Mouse (Mus musculus) macrophage (primary cell): ENCODE results near the gene Mrpl23. TPM values are rescaled to one million over a fixed set of nuclear protein-coding genes. Genes with fewer than 3 reads are reported as not detected.

Experiments
- H3K27ac ChIP-seq: fragments of 350-480 bp; formaldehyde crosslinking; 2 replicates; pipeline ENCODE4 v1.9.0; 2021
- H3K36me3 ChIP-seq: fragments of 350-480 bp; formaldehyde crosslinking; 2 replicates; pipeline ENCODE4 v1.9.0; 2021; ENCODE audit errors: inconsistent target
- H3K4me3 ChIP-seq: fragments of 350-480 bp; formaldehyde crosslinking; 2 replicates; pipeline ENCODE4 v1.9.0; 2021; ENCODE audit errors: inconsistent target
- H3K79me2 ChIP-seq: fragments of 350-480 bp; formaldehyde crosslinking; 2 replicates; pipeline ENCODE4 v1.9.0; 2021; ENCODE audit errors: inconsistent target
- WGBS: methylation state at CpG from one replicate; pipeline ENCODE4 v1.1.7; 2026; ENCODE audit warnings: inconsistent platforms; ENCODE audit not compliant: missing documents; 5-methylcytosine and 5-hydroxymethylcytosine counted together
- polyA plus RNA-seq: library from polyadenylated mRNA; stranded (reverse); fragments of 250-400 nt; gene quantifications from 3 replicates; pipeline ENCODE4 v1.2.4, GENCODE M21; 2018; ENCODE audit warnings: inconsistent platforms

Mrpl23 gene
- polyA plus RNA-seq, 1 experiment from 2014 or later, result 31.4 TPM

GRCm38 (mm10) chr7:142551691-142552090 lies 19.2 kb downstream of the Mrpl23 start:
- Histone ChIP-seq H3K4me3 (no peak overlapping the region), H3K79me2 (no peaks in the 10 kb centered on the region), H3K36me3 (no peaks in the 10 kb centered on the region), H3K27ac (no peak overlapping the region)
- 97% methylated on average over 5 of the region's 5 CpGs for WGBS

GRCm38 (mm10) chr7:142552591-142553416 lies 20.3 kb downstream of the Mrpl23 start:
- Histone ChIP-seq H3K79me2 (no peaks in the 10 kb centered on the region), H3K27ac (no peak overlapping the region), H3K36me3 (no peaks in the 10 kb centered on the region), H3K4me3 (no peak overlapping the region)
- 84% methylated on average over 12 of the region's 13 CpGs for WGBS

DNA sequence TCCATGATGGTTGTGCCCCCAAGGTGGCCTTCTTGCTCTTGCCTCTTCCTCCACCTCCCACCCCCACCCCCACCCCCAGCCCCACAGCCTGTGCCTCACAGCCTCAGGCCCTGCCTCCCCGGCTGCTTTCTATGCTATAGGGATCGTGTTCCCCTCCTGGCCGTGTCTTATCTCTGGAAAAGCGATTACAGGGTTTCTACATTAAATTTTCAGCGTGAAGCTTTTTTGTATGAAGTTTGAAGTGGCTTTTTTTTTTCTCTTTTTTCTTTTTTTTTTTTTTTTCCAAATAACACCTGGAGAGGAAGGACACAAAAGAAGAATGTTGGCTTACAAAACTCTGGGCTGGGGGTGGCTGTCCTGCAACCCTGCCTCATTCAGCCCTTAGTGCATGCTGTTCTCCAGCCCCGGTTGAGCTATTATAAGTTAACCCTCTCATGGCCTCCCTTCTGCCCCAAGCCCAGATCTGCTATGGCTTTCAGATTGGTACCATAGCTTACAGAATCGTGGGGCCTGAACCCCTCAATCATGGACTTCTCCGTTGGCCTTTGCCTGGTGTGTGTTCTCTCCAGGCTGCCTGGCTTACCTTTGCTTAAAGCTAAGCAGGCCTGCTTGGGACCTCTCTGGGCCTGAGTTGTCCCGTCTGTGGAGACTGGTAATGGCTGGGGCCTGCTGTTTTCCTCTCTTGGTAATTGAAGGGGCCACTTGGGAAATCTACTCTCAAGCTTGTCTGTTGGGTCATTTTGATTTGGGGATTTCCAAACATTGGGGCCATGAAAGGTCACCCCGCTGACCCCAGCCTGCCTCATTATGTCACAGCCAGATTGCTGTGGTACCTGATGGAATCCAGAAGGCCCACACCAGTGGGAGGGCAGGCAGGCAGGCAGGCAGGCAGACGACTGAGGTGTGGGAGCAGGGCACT lies 21.2 kb downstream of the Mrpl23 start:
- 91% methylated on average over 8 of the region's 11 CpGs for WGBS
- no peak overlapping the region for H3K27ac ChIP-seq
- H3K36me3 ChIP-seq, result no peaks in the 10 kb centered on the region
- H3K4me3 ChIP-seq, result no peak overlapping the region
- H3K79me2 ChIP-seq, result no peaks in the 10 kb centered on the region

DNA sequence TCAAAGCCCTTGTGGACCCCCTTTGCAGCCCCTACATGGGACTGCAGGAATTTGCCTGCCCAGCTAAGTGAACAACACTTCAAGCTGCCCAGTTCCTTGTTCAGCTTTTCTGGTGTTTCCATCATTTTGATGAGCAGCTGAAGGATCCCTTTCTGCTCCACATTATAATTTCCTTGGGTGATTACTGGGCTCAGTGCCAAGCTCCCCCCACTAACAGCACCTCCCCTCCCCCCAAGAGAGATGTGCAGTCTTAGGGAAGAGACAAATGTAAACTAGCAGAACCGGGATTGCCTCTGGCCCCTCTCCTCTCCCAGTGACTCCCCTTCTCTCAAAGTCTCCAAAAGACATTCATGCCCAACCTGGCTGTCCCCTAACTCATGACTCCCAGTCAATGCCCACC lies 22.1 kb downstream of the Mrpl23 start:
- Histone ChIP-seq H3K79me2 (no peaks in the 10 kb centered on the region), H3K27ac (no peak overlapping the region), H3K36me3 (no peaks in the 10 kb centered on the region), H3K4me3 (no peak overlapping the region)
- WGBS, result 67% methylated on average over 1 of the region's 1 CpGs

DNA sequence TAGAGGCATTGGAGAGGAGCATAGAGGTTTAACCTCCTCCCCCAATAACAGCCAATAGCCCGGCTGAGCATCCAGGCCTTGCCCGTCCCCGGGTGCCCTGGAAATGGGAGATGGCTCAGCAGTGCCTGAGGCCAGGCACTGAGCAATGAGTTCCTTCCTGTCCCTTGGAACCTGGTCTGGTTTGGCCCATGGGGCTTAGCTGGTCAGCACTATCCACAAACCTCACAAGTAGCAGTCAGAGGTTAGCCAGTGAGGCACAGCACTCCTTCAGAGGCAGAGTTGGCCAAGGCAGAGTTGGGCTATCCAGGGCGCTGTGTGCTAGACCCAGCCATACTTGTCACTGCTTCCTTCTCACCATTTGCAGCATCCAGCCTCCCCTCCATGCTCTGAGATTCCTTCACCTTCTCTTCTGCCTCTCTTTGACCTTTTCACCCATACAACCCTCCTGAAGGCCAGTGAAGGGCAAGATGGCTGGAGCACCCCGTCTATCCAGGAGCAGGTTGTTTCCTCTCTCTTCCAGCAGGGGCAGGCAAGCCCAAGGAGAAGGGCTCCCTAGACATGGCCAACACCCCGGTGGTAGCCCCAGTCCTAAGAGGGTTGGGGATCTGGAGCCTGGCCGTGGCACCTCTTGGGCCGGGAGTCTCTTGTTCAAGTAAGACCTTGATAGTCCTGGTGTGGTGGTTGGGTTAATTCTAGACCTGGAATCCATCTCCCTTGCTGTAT lies 23.0 kb downstream of the Mrpl23 start:
- WGBS, result 81% methylated on average over 8 of the region's 8 CpGs
- no peaks in the 10 kb centered on the region for H3K79me2 ChIP-seq
- H3K36me3 ChIP-seq, result no peaks in the 10 kb centered on the region
- no peak overlapping the region for H3K27ac ChIP-seq
- H3K4me3 ChIP-seq, result no peak overlapping the region

GRCm38 (mm10) chr7:142556089-142556476 lies 23.6 kb downstream of the Mrpl23 start:
- WGBS, result 63% methylated on average over 2 of the region's 2 CpGs
- Histone ChIP-seq H3K4me3 (no peak overlapping the region), H3K36me3 (no peaks in the 10 kb centered on the region), H3K79me2 (no peaks in the 10 kb centered on the region), H3K27ac (no peak overlapping the region)

DNA sequence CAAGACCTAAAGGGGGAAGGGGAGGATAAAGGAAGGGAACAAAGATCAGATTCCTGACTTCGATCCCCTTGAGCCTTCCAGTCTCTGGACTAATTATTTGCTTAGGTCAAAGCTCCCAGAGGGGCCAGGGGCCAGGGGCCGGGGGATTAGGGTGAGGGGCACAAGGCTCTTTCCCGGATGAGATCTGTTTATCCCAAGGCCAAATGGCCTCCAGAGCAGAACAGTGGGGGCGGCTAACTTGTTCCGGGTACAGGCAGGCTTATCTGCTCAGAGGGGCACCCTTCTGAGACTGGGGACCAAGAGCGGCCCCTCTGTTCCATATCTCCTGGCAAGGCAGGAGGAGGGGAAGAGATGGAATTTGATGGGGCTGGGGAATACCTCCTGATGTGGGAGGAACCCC lies 25.2 kb downstream of the Mrpl23 start:
- no peaks in the 10 kb centered on the region for H3K36me3 ChIP-seq
- WGBS, result 94% methylated on average over 6 of the region's 6 CpGs
- H3K4me3 ChIP-seq, result no peak overlapping the region
- H3K79me2 ChIP-seq, result no peaks in the 10 kb centered on the region
- H3K27ac ChIP-seq, result no peak overlapping the region

GRCm38 (mm10) chr7:142558511-142559146 lies 26.1 kb downstream of the Mrpl23 start:
- no peaks in the 10 kb centered on the region for H3K36me3 ChIP-seq
- 86% methylated on average over 9 of the region's 9 CpGs for WGBS
- H3K4me3 ChIP-seq, result no peak overlapping the region
- H3K79me2 ChIP-seq, result no peaks in the 10 kb centered on the region
- H3K27ac ChIP-seq, result no peak overlapping the region

GRCm38 (mm10) chr7:142559651-142560175 lies 27.2 kb downstream of the Mrpl23 start:
- WGBS, result 90% methylated on average over 5 of the region's 5 CpGs
- no peaks in the 10 kb centered on the region for H3K36me3 ChIP-seq
- no peak overlapping the region for H3K27ac ChIP-seq
- H3K4me3 ChIP-seq, result no peak overlapping the region
- H3K79me2 ChIP-seq, result no peaks in the 10 kb centered on the region

GRCm38 (mm10) chr7:142560942-142561855 lies 28.7 kb downstream of the Mrpl23 start:
- 88% methylated on average over 18 of the region's 18 CpGs for WGBS
- H3K36me3 ChIP-seq, result no peaks in the 10 kb centered on the region
- H3K79me2 ChIP-seq, result no peaks in the 10 kb centered on the region
- H3K27ac ChIP-seq, result no peak overlapping the region
- no peak overlapping the region for H3K4me3 ChIP-seq

- Histone ChIP-seq H3K4me3 (no peak overlapping the region), H3K79me2 (no peaks in the 10 kb centered on the region), H3K36me3 (no peaks in the 10 kb centered on the region), H3K27ac (no peak overlapping the region)
- WGBS, result 87% methylated on average over 4 of the region's 4 CpGs
Measured at GRCm38 (mm10) chr7:142561856-142562404, 29.4 kb downstream of the Mrpl23 start.

- WGBS, result 88% methylated on average over 6 of the region's 6 CpGs
- no peak overlapping the region for H3K27ac ChIP-seq
Measured at GRCm38 (mm10) chr7:142563168-142563567, 30.7 kb downstream of the Mrpl23 start.

More at GRCm38 (mm10) chr7:142563168-142563567, 30.7 kb downstream of the Mrpl23 start:
- no peaks in the 10 kb centered on the region for H3K79me2 ChIP-seq
- H3K36me3 ChIP-seq, result no peaks in the 10 kb centered on the region
- no peak overlapping the region for H3K4me3 ChIP-seq
